Mouse (Mus musculus): ENCODE measurements around the gene Dclk3. TPM values are rescaled to one million over a fixed set of nuclear protein-coding genes. Genes with fewer than 3 reads are reported as not detected.

The Dclk3 gene
- 5.4 and 6.0 TPM in 2 replicates for polyA plus RNA-seq (2015; fragmentation: Nextera tagmentation; extraction: Ambion mirVana)

- peak; percentile 85 for ATAC-seq (ENCODE audit: low FRiP score, low TSS enrichment)
Measured at GRCm38 (mm10) chr9:111438904-111439835, at the start of gene Dclk3. Gene Dclk3 (plus strand): TSS chr9:111439081.

GRCm38 (mm10) chr9:111390016-111390415 lies 48.9 kb upstream of the Dclk3 start:
- Histone ChIP-seq H3K36me3 (ENCODE audit: insufficient read depth, low read length) (no peaks in the 10 kb centered on the region), H3K9ac (replicated peaks; ENCODE audit: low read length) (no peak overlapping the region), H3K27me3 (ENCODE audit: insufficient read depth, low read length) (no peaks in the 10 kb centered on the region), H3K9me3 (ENCODE audit: low read length) (no peaks in the 10 kb centered on the region), H3K27ac (ENCODE audit: low read length) (no peak overlapping the region), H3K4me1 (ENCODE audit: insufficient read depth, low read length) (0 out of 2 replicates have a peak, but pooled peaks cover 4% of the 10 kb centered on the region), H3K4me2 (replicated peaks; ENCODE audit: low read depth, low read length) (no peak overlapping the region), H3K4me3 (ENCODE audit: low read length) (no peak overlapping the region)
- 82% methylated on average over 9 of the region's 9 CpGs for WGBS
- no peak for ATAC-seq (ENCODE audit: low FRiP score, low TSS enrichment)

More at GRCm38 (mm10) chr9:111438904-111439835, at the start of gene Dclk3:
- Histone ChIP-seq H3K36me3 (ENCODE audit: insufficient read depth, low read length) (no peaks in the 10 kb centered on the region), H3K4me1 (ENCODE audit: insufficient read depth, low read length) (peaks cover 8% of the 10 kb centered on the region), H3K9me3 (ENCODE audit: low read length) (no peaks in the 10 kb centered on the region), H3K9ac (replicated peaks; ENCODE audit: low read length) (peak within 1 kb of the TSS; percentile 60), H3K27ac (ENCODE audit: low read length) (no peak within 1 kb of the TSS), H3K4me3 (ENCODE audit: low read length) (peak within 1 kb of the TSS; percentile 58), H3K4me2 (replicated peaks; ENCODE audit: low read depth, low read length) (peak within 1 kb of the TSS; percentile 84), H3K27me3 (ENCODE audit: insufficient read depth, low read length) (peaks cover 18% of the 10 kb centered on the region)
- 3% methylated on average over 50 of the region's 57 CpGs for WGBS

GRCm38 (mm10) chr9:111391036-111391435 lies 47.8 kb upstream of the Dclk3 start:
- no peak overlapping the region for H3K27ac ChIP-seq (ENCODE audit: low read length)
- H3K4me2 ChIP-seq (replicated peaks; ENCODE audit: low read depth, low read length): no peak overlapping the region
- WGBS: 83% methylated on average over 8 of the region's 8 CpGs
- no peaks in the 10 kb centered on the region for H3K4me1 ChIP-seq (ENCODE audit: insufficient read depth, low read length)
- H3K27me3 ChIP-seq (ENCODE audit: insufficient read depth, low read length): no peaks in the 10 kb centered on the region
- no peak overlapping the region for H3K9ac ChIP-seq (replicated peaks; ENCODE audit: low read length)
- no peaks in the 10 kb centered on the region for H3K36me3 ChIP-seq (ENCODE audit: insufficient read depth, low read length)
- no peak for ATAC-seq (ENCODE audit: low FRiP score, low TSS enrichment)
- no peak overlapping the region for H3K4me3 ChIP-seq (ENCODE audit: low read length)
- no peaks in the 10 kb centered on the region for H3K9me3 ChIP-seq (ENCODE audit: low read length)

GRCm38 (mm10) chr9:111391926-111392442 lies 46.9 kb upstream of the Dclk3 start:
- H3K27ac ChIP-seq (ENCODE audit: low read length): no peak overlapping the region
- H3K4me1 ChIP-seq (ENCODE audit: insufficient read depth, low read length): no peaks in the 10 kb centered on the region
- H3K36me3 ChIP-seq (ENCODE audit: insufficient read depth, low read length): no peaks in the 10 kb centered on the region
- WGBS: 85% methylated on average over 18 of the region's 18 CpGs
- no peak; the same call in 1 of the 2 replicates for ATAC-seq (ENCODE audit: low FRiP score, low TSS enrichment)
- no peak overlapping the region for H3K4me2 ChIP-seq (replicated peaks; ENCODE audit: low read depth, low read length)
- no peak overlapping the region for H3K9ac ChIP-seq (replicated peaks; ENCODE audit: low read length)
- H3K9me3 ChIP-seq (ENCODE audit: low read length): no peaks in the 10 kb centered on the region
- no peak overlapping the region for H3K4me3 ChIP-seq (ENCODE audit: low read length)
- H3K27me3 ChIP-seq (ENCODE audit: insufficient read depth, low read length): no peaks in the 10 kb centered on the region

- Histone ChIP-seq H3K27ac (ENCODE audit: low read length) (no peak overlapping the region), H3K4me3 (ENCODE audit: low read length) (no peak overlapping the region), H3K9me3 (ENCODE audit: low read length) (no peaks in the 10 kb centered on the region), H3K4me1 (ENCODE audit: insufficient read depth, low read length) (no peaks in the 10 kb centered on the region), H3K4me2 (replicated peaks; ENCODE audit: low read depth, low read length) (no peak overlapping the region), H3K9ac (replicated peaks; ENCODE audit: low read length) (no peak overlapping the region), H3K36me3 (ENCODE audit: insufficient read depth, low read length) (no peaks in the 10 kb centered on the region), H3K27me3 (ENCODE audit: insufficient read depth, low read length) (no peaks in the 10 kb centered on the region)
- ATAC-seq (ENCODE audit: low FRiP score, low TSS enrichment): no peak
- WGBS: 71% methylated on average over 5 of the region's 5 CpGs
Measured at GRCm38 (mm10) chr9:111395265-111395664, 43.6 kb upstream of the Dclk3 start.

- 86% methylated on average over 2 of the region's 2 CpGs for WGBS
- no peaks in the 10 kb centered on the region for H3K27me3 ChIP-seq (ENCODE audit: insufficient read depth, low read length)
- no peaks in the 10 kb centered on the region for H3K36me3 ChIP-seq (ENCODE audit: insufficient read depth, low read length)
- no peak overlapping the region for H3K4me3 ChIP-seq (ENCODE audit: low read length)
- no peak overlapping the region for H3K27ac ChIP-seq (ENCODE audit: low read length)
- no peak overlapping the region for H3K4me2 ChIP-seq (replicated peaks; ENCODE audit: low read depth, low read length)
- no peaks in the 10 kb centered on the region for H3K9me3 ChIP-seq (ENCODE audit: low read length)
- ATAC-seq (ENCODE audit: low FRiP score, low TSS enrichment): no peak
- H3K9ac ChIP-seq (replicated peaks; ENCODE audit: low read length): no peak overlapping the region
- H3K4me1 ChIP-seq (ENCODE audit: insufficient read depth, low read length): no peaks in the 10 kb centered on the region
Measured at GRCm38 (mm10) chr9:111398059-111398458, 40.8 kb upstream of the Dclk3 start.

GRCm38 (mm10) chr9:111400089-111400488 lies 38.8 kb upstream of the Dclk3 start:
- Histone ChIP-seq H3K9ac (replicated peaks; ENCODE audit: low read length) (no peak overlapping the region), H3K27me3 (ENCODE audit: insufficient read depth, low read length) (no peaks in the 10 kb centered on the region), H3K9me3 (ENCODE audit: low read length) (no peaks in the 10 kb centered on the region), H3K36me3 (ENCODE audit: insufficient read depth, low read length) (no peaks in the 10 kb centered on the region), H3K4me3 (ENCODE audit: low read length) (no peak overlapping the region), H3K4me1 (ENCODE audit: insufficient read depth, low read length) (no peaks in the 10 kb centered on the region), H3K4me2 (replicated peaks; ENCODE audit: low read depth, low read length) (no peak overlapping the region), H3K27ac (ENCODE audit: low read length) (no peak overlapping the region)
- ATAC-seq (ENCODE audit: low FRiP score, low TSS enrichment): no peak
- WGBS: 81% methylated on average over 4 of the region's 4 CpGs

- WGBS: 93% methylated on average over 4 of the region's 4 CpGs
- no peaks in the 10 kb centered on the region for H3K27me3 ChIP-seq (ENCODE audit: insufficient read depth, low read length)
- ATAC-seq (ENCODE audit: low FRiP score, low TSS enrichment): no peak
Measured at GRCm38 (mm10) chr9:111403159-111403558, 35.7 kb upstream of the Dclk3 start.

GRCm38 (mm10) chr9:111404346-111405079 lies 34.4 kb upstream of the Dclk3 start:
- no peak overlapping the region for H3K27ac ChIP-seq (ENCODE audit: low read length)
- H3K4me2 ChIP-seq (replicated peaks; ENCODE audit: low read depth, low read length): no peak overlapping the region
- H3K36me3 ChIP-seq (ENCODE audit: insufficient read depth, low read length): no peaks in the 10 kb centered on the region
- H3K4me1 ChIP-seq (ENCODE audit: insufficient read depth, low read length): no peaks in the 10 kb centered on the region
- no peaks in the 10 kb centered on the region for H3K27me3 ChIP-seq (ENCODE audit: insufficient read depth, low read length)
- H3K9ac ChIP-seq (replicated peaks; ENCODE audit: low read length): no peak overlapping the region
- H3K4me3 ChIP-seq (ENCODE audit: low read length): no peak overlapping the region
- no peak for ATAC-seq (ENCODE audit: low FRiP score, low TSS enrichment)
- 79% methylated on average over 12 of the region's 12 CpGs for WGBS
- no peaks in the 10 kb centered on the region for H3K9me3 ChIP-seq (ENCODE audit: low read length)

More at GRCm38 (mm10) chr9:111403159-111403558, 35.7 kb upstream of the Dclk3 start:
- Histone ChIP-seq H3K4me3 (ENCODE audit: low read length) (no peak overlapping the region), H3K4me2 (replicated peaks; ENCODE audit: low read depth, low read length) (no peak overlapping the region), H3K27ac (ENCODE audit: low read length) (no peak overlapping the region), H3K36me3 (ENCODE audit: insufficient read depth, low read length) (no peaks in the 10 kb centered on the region), H3K9me3 (ENCODE audit: low read length) (no peaks in the 10 kb centered on the region), H3K9ac (replicated peaks; ENCODE audit: low read length) (no peak overlapping the region), H3K4me1 (ENCODE audit: insufficient read depth, low read length) (no peaks in the 10 kb centered on the region)

All from kidney, embryonic 16.5 days (tissue).